Mouse (Mus musculus): Measurements from ENCODE around the gene Hspa1l. TPM values are rescaled to one million over a fixed set of nuclear protein-coding genes. Genes with fewer than 3 reads are reported as not detected.

Gene Hspa1l
- total RNA-seq, 2 experiments from 2014 or later: 0.44 to 0.49 TPM

- Histone ChIP-seq H3K4me3 (no peak overlapping the region), H3K27ac (no peak overlapping the region)
- DNase-seq (ENCODE audit: low spot score in 2 of 2): no peak
- TF ChIP-seq CTCF (conservative IDR thresholded peaks at IDR 0.05): no peak
Measured at GRCm38 (mm10) chr17:35022541-35023060, 50.1 kb downstream of the Hspa1l start.

GRCm38 (mm10) chr17:35023221-35023620 lies 50.7 kb downstream of the Hspa1l start:
- TF ChIP-seq CTCF (conservative IDR thresholded peaks at IDR 0.05): no peak
- H3K4me3 ChIP-seq: no peak overlapping the region

GRCm38 (mm10) chr17:35023756-35024155 lies 51.3 kb downstream of the Hspa1l start:
- no peak for TF ChIP-seq CTCF (conservative IDR thresholded peaks at IDR 0.05)
- H3K4me3 ChIP-seq: no peak overlapping the region
- no peak for DNase-seq (ENCODE audit: low spot score in 2 of 2)
- no peak overlapping the region for H3K27ac ChIP-seq

More at GRCm38 (mm10) chr17:35023221-35023620, 50.7 kb downstream of the Hspa1l start:
- DNase-seq (ENCODE audit: low spot score in 2 of 2): no peak
- H3K27ac ChIP-seq: no peak overlapping the region

- H3K27ac ChIP-seq: no peak overlapping the region
- DNase-seq (ENCODE audit: low spot score in 2 of 2): no peak
- no peak for TF ChIP-seq CTCF (conservative IDR thresholded peaks at IDR 0.05)
- H3K4me3 ChIP-seq: no peak overlapping the region
Measured at GRCm38 (mm10) chr17:35024261-35024660, 51.8 kb downstream of the Hspa1l start.

- TF ChIP-seq CTCF (conservative IDR thresholded peaks at IDR 0.05): no peak
Measured at GRCm38 (mm10) chr17:35024691-35025488, 52.4 kb downstream of the Hspa1l start.

GRCm38 (mm10) chr17:35026206-35026605 lies 53.7 kb downstream of the Hspa1l start:
- TF ChIP-seq CTCF (conservative IDR thresholded peaks at IDR 0.05): no peak
- Histone ChIP-seq H3K4me3 (no peak overlapping the region), H3K27ac (no peak overlapping the region)
- no peak for DNase-seq (ENCODE audit: low spot score in 2 of 2)

More at GRCm38 (mm10) chr17:35024691-35025488, 52.4 kb downstream of the Hspa1l start:
- Histone ChIP-seq H3K27ac (no peak overlapping the region), H3K4me3 (no peak overlapping the region)
- DNase-seq (ENCODE audit: low spot score in 2 of 2): no peak

- Histone ChIP-seq H3K27ac (0 out of 2 replicates have a peak within 1 kb of the TSS, but pooled peaks have one; percentile 32), H3K4me3 (no peak within 1 kb of the TSS)
- TF ChIP-seq CTCF (conservative IDR thresholded peaks at IDR 0.05): no peak
- peak; percentile 35 to 51 for DNase-seq (ENCODE audit: low spot score in 2 of 2)
Measured at GRCm38 (mm10) chr17:35027277-35028068, 55.0 kb downstream of the Hspa1l start, which contains the start of gene Sapcd1. TSS of gene Sapcd1 (minus strand) at chr17:35028016.

- no peak overlapping the region for H3K27ac ChIP-seq
- no peak for DNase-seq (ENCODE audit: low spot score in 2 of 2)
- no peak for TF ChIP-seq CTCF (conservative IDR thresholded peaks at IDR 0.05)
- no peak overlapping the region for H3K4me3 ChIP-seq
Measured at GRCm38 (mm10) chr17:35028315-35028714, 55.8 kb downstream of the Hspa1l start.

Other genes with a start within 250 kb of the Hspa1l start
- 10 to 100 TPM; 27.2 to 28.7 TPM for gene C4b, start 228.8 kb upstream of the Hspa1l start, total RNA-seq (2021)
- gene Cyp21a1, start 168.1 kb upstream of the Hspa1l start, total RNA-seq (2021): under 1 TPM in 1 of 2 experiments, not detected in 1; 0.42 TPM
- gene Stk19, start 135.8 kb upstream of the Hspa1l start, total RNA-seq (2021): 10 to 100 TPM; 55.5 to 61.3 TPM
- gene Dxo, start 135.7 kb upstream of the Hspa1l start, total RNA-seq (2021): 10 to 100 TPM; 39.7 to 42.3 TPM
- 10 to 100 TPM; 75.1 to 78.3 TPM for gene Skiv2l, start 122.5 kb upstream of the Hspa1l start, total RNA-seq (2021)
- gene Nelfe, start 122.3 kb upstream of the Hspa1l start, total RNA-seq (2021): 10 to 100 TPM; 34.9 to 38.1 TPM
- not detected for gene Cfb, start 110.2 kb upstream of the Hspa1l start, total RNA-seq (2021)
- gene Zbtb12, start 93.2 kb upstream of the Hspa1l start, total RNA-seq (2021): 1 to 10 TPM; 7.5 to 9.0 TPM
- gene Gm20547, start 90.7 kb upstream of the Hspa1l start, total RNA-seq (2021): not detected
- 1 to 10 TPM; 1.1 to 1.8 TPM for gene C2, start 74.4 kb upstream of the Hspa1l start, total RNA-seq (2021)
- gene Ehmt2, start 74.2 kb upstream of the Hspa1l start, total RNA-seq (2021): 100 to 1,000 TPM; 181 to 190 TPM
- gene Slc44a4, start 58.2 kb upstream of the Hspa1l start, total RNA-seq (2021): under 1 TPM in 1 of 2 experiments, not detected in 1; 0.29 TPM
- gene Neu1, start 41.5 kb upstream of the Hspa1l start, total RNA-seq (2021): 10 to 100 TPM; 39.4 to 43.1 TPM
- gene Hspa1b, start 13.5 kb upstream of the Hspa1l start, total RNA-seq (2021): 10 to 100 TPM; 21.4 to 24.7 TPM
- gene Gm20481, start 2.8 kb upstream of the Hspa1l start, total RNA-seq (2021): not detected
- gene Hspa1a, start 547 bp upstream of the Hspa1l start, total RNA-seq (2021): 10 to 100 TPM; 16.9 to 18.1 TPM
- 10 to 100 TPM; 15.9 to 21.8 TPM for gene Lsm2, start 9.2 kb downstream of the Hspa1l start, total RNA-seq (2021)
- gene Vars, start 28.3 kb downstream of the Hspa1l start, total RNA-seq (2021): 10 to 100 TPM; 48.2 to 55.1 TPM
- gene Vwa7, start 43.9 kb downstream of the Hspa1l start, total RNA-seq (2021): under 1 TPM; 0.20 to 0.26 TPM
- gene Sapcd1, start 55.3 kb downstream of the Hspa1l start, total RNA-seq (2021): under 1 TPM in 1 of 2 experiments, not detected in 1; 0.67 TPM
- gene Msh5, start 74.0 kb downstream of the Hspa1l start, total RNA-seq (2021): 1 to 10 TPM in 1 of 2 experiments, under 1 TPM in 1; 0.26 to 1.1 TPM
- gene Clic1, start 77.3 kb downstream of the Hspa1l start, total RNA-seq (2021): 1 to 10 TPM; 9.2 to 9.6 TPM
- gene Ddah2, start 86.3 kb downstream of the Hspa1l start, total RNA-seq (2021): 10 to 100 TPM; 13.7 to 15.8 TPM
- not detected for gene Ly6g6c, start 92.7 kb downstream of the Hspa1l start, total RNA-seq (2021)
- not detected for gene Mpig6b, start 93.5 kb downstream of the Hspa1l start, total RNA-seq (2021)
- gene Ly6g6e, start 104.2 kb downstream of the Hspa1l start, total RNA-seq (2021): 1 to 10 TPM; 2.5 to 3.5 TPM
- gene Ly6g6d, start 105.4 kb downstream of the Hspa1l start, total RNA-seq (2021): 1 to 10 TPM; 1.1 TPM
- gene Ly6g6f, start 112.9 kb downstream of the Hspa1l start, total RNA-seq (2021): under 1 TPM in 1 of 2 experiments, not detected in 1; 0.52 TPM
- gene Abhd16a, start 116.6 kb downstream of the Hspa1l start, total RNA-seq (2021): 100 to 1,000 TPM; 110 to 113 TPM
- not detected for gene Ly6g5c, start 135.6 kb downstream of the Hspa1l start, total RNA-seq (2021)
- gene Ly6g5b, start 142.7 kb downstream of the Hspa1l start, total RNA-seq (2021): under 1 TPM in 1 of 2 experiments, not detected in 1; 0.54 TPM
- gene Gpank1, start 148.8 kb downstream of the Hspa1l start, total RNA-seq (2021): 10 to 100 TPM; 15.0 to 15.9 TPM
- 100 to 1,000 TPM; 170 to 178 TPM for gene Csnk2b, start 149.3 kb downstream of the Hspa1l start, total RNA-seq (2021)
- 10 to 100 TPM; 25.2 to 29.3 TPM for gene D17H6S53E, start 153.7 kb downstream of the Hspa1l start, total RNA-seq (2021)
- gene Apom, start 159.3 kb downstream of the Hspa1l start, total RNA-seq (2021): under 1 TPM; 0.37 to 0.49 TPM
- gene Bag6, start 162.5 kb downstream of the Hspa1l start, total RNA-seq (2021): 100 to 1,000 TPM; 320 to 334 TPM
- gene Prrc2a, start 192.2 kb downstream of the Hspa1l start, total RNA-seq (2021): 100 to 1,000 TPM; 339 to 370 TPM
- gene Aif1, start 203.4 kb downstream of the Hspa1l start, total RNA-seq (2021): 10 to 100 TPM; 11.1 to 11.8 TPM
- gene Lst1, start 215.7 kb downstream of the Hspa1l start, total RNA-seq (2021): 1 to 10 TPM; 6.2 to 8.6 TPM
- under 1 TPM; 0.76 to 0.77 TPM for gene Ltb, start 221.7 kb downstream of the Hspa1l start, total RNA-seq (2021)
- not detected for gene Tnf, start 229.3 kb downstream of the Hspa1l start, total RNA-seq (2021)
- gene Lta, start 232.6 kb downstream of the Hspa1l start, total RNA-seq (2021): under 1 TPM; 0.54 to 0.59 TPM
- gene Gm16181, start 248.1 kb downstream of the Hspa1l start, total RNA-seq (2021): not detected